Mouse (Mus musculus) left cerebral cortex, adult 8-10 months (tissue): ENCODE measurements around the gene Vav3. TPM values are rescaled to one million over a fixed set of nuclear protein-coding genes. Genes with fewer than 3 reads are reported as not detected.

ENCODE experiments used
- DNase-seq, 2 experiments: peaks; one replicate each; pipeline ENCODE4 v3.0.0; 2022; ENCODE audit warnings: low spot score in 2 of 2
- total RNA-seq, 4 experiments: library from RNA; stranded (reverse); gene quantifications; 2 replicates each; pipeline ENCODE4 v1.2.4; 2022

Gene Vav3
- total RNA-seq, 4 experiments from 2014 or later: 6.5 to 10.8 (median 8.3) TPM

- DNase-seq: no peak
Observed at GRCm38 (mm10) chr3:109574161-109574560, 233.7 kb downstream of the Vav3 start.

GRCm38 (mm10) chr3:109578347-109578746 lies 237.9 kb downstream of the Vav3 start:
- no peak for DNase-seq

DNA sequence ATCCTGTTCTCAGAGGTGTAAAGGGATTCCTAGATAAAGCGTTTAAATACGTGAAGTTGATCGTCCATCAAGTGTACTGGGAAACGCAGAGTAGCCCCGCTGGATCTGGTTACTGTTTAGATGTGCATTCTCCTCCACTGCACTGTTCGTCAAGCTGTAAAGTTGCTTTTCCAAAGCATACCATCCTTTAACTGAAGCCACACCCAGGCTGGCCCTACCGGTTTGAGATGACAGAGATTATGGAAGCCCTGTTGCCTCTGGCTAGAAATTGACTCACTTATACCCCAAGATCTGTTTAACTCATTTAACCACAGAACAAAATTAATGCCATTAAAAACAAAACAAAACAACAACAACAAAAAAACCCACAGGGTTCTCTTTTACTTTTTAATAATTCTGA lies 238.5 kb downstream of the Vav3 start:
- no peak for DNase-seq

- DNase-seq: no peak
Observed at GRCm38 (mm10) chr3:109585946-109586345, 245.5 kb downstream of the Vav3 start.

DNA sequence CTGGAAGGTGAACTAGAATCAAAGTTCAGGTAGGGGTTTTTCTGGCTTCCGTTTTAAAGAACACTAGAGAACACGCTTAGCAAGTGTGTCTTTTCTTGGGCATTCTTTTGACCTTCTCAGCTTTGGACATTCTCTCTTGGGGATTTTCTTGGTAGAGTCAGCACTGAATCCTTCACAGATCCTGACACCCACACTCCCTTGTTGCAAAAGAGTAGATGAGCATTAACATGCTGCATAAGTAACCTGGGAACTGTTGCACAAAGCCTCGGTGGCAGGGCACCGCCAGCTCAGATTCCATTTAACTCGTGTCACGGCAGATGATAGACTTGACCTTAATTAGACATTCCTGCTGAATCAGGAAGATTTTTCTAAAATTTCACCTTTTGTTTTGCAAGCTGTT lies 252.5 kb downstream of the Vav3 start:
- DNase-seq: no peak

DNA sequence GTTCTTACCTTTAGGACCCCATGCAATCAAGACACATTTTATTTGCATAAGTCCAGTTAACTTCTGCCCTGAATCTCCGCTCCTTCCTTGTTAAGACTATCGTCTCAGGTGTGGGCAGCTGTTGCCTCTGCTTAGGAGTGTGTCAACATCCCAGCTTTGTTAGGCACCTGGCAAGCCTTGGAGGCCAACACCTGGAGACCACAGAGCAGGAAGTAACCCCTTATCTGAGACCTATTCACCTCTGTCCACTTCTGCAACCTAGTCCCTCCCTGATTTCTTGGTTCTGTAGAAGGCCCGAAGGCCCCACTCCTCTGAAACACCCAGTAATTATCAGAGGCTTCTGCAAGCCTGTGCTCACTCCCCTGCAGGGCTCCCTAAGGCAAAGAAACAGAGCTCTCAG lies 255.6 kb downstream of the Vav3 start:
- no peak for DNase-seq

DNA sequence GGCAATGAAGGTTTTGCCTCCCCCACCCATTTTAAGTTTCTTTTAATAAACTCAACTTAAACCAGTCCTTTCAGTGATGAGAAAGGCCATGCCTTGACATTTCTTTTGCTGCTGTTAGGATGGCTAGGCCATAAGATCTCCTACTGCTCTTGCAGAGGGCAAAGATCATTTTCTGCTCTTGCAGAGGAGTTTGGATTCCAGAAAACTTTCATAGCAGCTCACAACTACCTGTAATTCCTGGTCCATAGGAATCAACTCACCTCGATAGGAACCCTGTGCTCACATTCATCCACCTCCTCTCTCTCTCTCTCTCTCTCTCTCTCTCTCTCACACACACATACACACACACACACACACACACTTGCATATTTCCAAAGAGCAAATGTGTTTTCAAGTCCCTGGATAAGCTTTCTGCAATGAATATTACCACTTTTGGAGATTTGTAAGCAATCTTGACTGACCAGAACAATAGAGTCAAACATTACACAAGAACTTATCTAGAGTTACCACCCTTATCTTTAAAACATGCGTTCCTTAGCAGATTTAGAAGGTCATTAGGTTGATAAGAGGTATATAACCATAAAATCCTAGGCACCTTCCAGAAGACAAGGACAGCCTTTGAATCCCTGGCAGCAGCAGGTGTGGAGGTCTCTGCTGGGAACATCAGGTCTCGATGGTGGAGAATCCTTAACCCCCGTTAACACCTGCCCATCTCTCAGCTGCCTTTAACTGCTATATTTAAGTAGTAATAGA lies 260.4 kb downstream of the Vav3 start:
- no peak for DNase-seq

GRCm38 (mm10) chr3:109602753-109603152 lies 262.3 kb downstream of the Vav3 start:
- no peak for DNase-seq

DNA sequence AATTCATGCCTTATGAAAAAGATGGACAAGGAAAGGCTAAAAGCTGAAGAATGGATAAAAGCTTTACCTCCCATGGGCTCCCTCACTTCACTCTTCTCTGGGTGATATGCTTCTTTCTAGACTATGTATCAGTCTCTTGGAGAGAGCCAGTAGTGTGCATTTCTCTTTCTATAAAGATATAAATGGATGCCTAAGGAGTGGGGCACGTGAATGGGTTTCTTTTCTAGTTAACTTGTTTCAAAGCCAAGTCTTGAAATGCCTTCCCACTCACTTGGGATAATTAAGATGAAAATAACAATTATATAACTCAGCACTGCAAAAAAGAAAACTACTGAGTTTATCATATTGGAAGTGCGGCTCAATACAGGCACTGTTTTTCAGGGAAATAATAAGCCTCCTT lies 265.7 kb downstream of the Vav3 start:
- DNase-seq: no peak

GRCm38 (mm10) chr3:109621721-109622120 lies 281.3 kb downstream of the Vav3 start:
- no peak for DNase-seq

- DNase-seq: no peak
Observed at GRCm38 (mm10) chr3:109622361-109622760, 281.9 kb downstream of the Vav3 start.

DNA sequence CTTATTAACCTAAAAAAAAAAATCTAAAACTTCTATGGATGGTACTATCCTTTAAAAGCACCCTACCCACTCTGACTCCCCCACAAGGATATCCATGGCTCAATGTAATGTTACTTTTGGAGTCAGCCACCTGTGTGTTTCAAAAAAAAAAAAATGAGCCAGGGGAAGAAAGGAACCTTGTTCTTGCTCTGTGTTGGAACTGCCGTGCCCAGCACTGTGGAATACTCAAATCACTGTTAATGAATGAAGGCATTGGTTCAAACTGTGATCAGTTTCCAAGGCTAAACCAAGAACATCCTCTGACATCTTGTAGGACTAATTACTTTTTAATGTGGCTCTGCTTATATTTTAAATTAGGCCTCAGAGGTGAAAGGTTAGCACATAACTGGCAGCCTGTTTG lies 282.4 kb downstream of the Vav3 start:
- DNase-seq: no peak

GRCm38 (mm10) chr3:109623770-109624169 lies 283.3 kb downstream of the Vav3 start:
- DNase-seq: no peak

DNA sequence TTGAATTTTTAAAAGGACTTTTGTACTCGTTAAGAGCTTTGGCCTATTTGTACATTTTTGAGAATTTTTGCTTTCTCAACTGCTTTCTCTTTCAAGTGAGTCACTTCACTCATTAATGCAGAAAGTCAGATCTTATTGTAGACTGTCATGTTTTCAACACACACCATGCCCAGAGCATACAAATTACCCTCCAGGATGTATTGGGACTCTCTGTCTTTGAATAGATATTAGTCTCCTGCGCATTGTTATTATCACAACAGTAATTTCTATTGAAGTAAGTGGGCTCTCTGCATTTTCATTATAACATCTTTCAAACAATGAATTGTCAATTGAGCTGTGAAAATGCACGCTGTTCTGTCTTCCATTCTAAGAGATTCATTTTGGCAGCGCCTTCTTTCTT lies 295.6 kb downstream of the Vav3 start:
- DNase-seq: no peak

DNA sequence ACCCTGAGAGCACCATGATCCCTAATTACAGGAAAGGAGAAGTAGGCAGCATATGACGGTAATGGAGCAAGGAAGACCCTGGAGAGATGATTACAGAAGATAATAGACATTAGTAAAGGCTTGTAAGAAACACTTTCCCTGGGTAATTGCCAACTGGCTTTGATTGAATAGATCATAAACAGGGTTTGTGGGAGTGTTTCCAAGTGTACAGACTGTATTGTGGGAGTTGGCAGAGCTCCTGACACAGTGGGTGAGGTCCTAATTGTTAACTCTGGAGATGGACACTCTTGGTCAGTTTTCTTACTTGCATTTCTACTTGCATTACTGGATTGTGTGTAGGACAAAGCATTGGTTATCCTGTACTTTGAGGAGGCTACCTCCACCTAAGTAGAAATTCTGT lies 298.9 kb downstream of the Vav3 start:
- DNase-seq: no peak

DNA sequence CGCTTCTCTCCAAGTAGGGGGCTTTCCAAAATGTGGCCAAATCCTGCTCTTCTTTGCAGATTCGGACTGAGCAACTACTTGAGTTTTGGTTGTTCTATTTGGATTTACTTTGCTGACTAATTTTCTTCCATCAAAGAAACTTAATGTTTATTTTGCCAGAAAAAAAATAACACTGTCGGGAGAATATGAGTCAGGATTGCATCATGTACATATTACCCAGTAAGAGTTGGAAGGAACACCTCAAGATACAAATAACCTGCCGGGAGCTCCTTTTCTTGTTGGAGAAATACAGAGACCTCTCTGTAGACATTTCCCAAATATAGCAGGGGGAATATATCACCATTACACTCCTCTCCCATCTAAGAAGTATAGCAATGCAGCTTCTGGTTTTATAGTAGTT lies 300.3 kb downstream of the Vav3 start:
- no peak for DNase-seq

DNA sequence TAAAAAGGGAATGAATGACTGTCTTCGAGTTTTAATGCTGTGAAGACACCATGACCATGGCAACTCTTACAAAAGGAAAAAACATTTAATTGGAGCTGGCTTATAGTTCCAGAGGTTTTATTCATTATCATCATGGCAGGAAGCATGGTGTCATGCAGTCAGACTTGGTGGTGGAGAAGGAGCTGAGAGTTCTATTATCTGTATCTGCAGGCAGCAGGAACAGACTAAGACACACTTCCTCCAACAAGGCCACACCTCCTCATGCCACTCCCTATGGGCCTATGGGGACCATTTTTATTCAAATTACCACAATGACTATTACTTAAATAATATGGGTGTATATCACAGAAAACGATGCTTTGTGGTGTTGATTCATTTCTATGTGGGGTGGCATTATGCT lies 307.8 kb downstream of the Vav3 start:
- DNase-seq: no peak

GRCm38 (mm10) chr3:109651479-109651878 lies 311.0 kb downstream of the Vav3 start:
- no peak for DNase-seq

DNA sequence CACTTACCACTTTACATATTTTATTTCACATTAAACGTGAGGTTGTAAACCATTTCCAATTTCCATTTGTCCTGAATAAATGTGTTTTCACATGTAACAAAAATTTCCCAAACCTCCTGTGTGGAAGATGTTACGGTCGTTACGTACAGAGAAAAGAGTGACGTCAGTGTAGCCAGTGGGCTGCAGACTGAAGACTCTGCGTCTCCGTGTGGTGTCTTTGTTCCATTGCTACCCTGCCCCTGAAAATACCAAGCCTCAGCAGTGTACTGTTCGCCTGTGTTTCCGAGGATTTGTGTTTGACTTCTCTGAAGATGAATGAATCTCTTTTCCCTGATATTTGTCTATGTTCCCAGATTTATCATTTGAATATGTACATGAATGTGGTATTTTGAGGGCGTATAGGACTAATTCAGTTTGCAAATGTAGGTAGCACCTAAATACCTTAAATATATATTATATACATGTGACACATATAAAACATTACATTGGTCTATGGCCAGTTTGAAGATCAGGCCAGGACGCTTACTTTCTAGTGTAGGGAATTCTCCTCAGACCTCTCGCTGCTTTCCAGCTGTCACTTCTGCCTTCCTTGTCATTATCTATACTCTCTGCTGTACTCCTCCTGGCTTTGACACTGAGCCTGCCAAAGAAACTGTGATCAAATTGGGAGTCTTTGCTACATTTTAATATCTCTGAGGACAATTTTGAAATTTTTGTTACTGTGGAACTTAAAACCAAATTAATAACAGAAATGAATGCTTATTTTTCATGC lies 312.6 kb downstream of the Vav3 start:
- DNase-seq: no peak

- DNase-seq: no peak
Observed at GRCm38 (mm10) chr3:109654386-109654785, 313.9 kb downstream of the Vav3 start.

DNA sequence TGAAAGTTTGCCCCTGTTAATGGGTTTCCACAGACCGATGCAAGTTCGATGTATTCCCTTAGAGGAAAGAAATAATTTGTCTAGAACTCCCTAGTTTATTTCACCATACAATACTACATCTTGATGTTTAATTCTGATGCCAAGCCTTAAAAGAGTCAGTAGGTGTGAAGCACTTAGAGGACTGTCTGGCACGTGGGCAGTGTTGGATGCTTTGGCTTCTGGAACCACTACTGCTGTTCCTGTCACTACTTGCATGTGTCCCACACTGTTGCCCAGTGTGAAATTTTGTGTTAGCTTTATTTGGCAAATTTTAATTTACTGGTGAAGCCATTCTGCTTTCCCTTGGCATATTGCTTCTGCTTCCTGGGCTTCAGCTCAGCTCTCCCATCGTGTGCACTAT lies 331.3 kb downstream of the Vav3 start:
- DNase-seq: peak in 1 of 2 experiments; percentile 61

- DNase-seq: no peak
Observed at GRCm38 (mm10) chr3:109672925-109673324, 332.5 kb downstream of the Vav3 start.

DNA sequence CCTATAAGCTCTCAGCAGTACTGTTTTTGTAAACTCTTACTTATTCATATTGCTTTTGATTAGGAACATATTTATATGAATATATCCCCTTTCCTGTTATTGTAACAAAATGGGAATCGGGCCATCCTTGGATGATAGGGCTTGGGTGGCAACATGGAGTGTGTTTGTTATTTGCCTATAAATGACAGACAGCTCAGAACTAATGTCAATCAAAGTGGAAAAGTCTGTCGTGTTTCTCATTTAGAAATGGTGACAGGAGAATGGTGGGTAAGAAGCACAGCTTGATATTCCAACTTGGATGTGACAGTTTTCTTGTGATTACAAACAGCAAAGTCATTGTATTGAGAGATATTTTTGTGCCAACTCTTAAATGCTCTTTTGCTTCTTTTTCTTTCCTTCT lies 339.8 kb downstream of the Vav3 start:
- DNase-seq: no peak
